Mouse (Mus musculus) CH12.LX (cell line): ENCODE data around the gene Sobp. TPM values are rescaled to one million over a fixed set of nuclear protein-coding genes. Genes with fewer than 3 reads are reported as not detected.

Source experiments
- DNase-seq: peaks from one replicate; pipeline ENCODE4 v3.0.0-alpha.2; 2013; ENCODE audit errors: extremely low read depth
- H3K27ac ChIP-seq: 2 replicates; pipeline ENCODE4 v1.5.1; 2012; ENCODE audit warnings: low read depth, mild to moderate bottlenecking, control low read depth, moderate library complexity; ENCODE audit not compliant: insufficient read depth
- H3K27me3 ChIP-seq: replicated peaks from 2 replicates; pipeline ENCODE3; 2012; ENCODE audit warnings: inconsistent platforms
- H3K36me3 ChIP-seq, 2 experiments: replicated peaks in 1 of 2; 2 replicates each; pipeline versions ENCODE3 to v1.6.1; 2012; ENCODE audit warnings: inconsistent platforms in 1 of 2, low read length in 1 of 2, mild to moderate bottlenecking in 1 of 2, mixed read lengths in 1 of 2, moderate library complexity in 1 of 2; ENCODE audit not compliant: control insufficient read depth in 1 of 2, insufficient read depth in 1 of 2
- H3K4me1 ChIP-seq, 2 experiments: 2 replicates each; pipeline ENCODE4 v1.6.1; 2012; ENCODE audit warnings: inconsistent platforms in 1 of 2, moderate library complexity in 1 of 2; ENCODE audit not compliant: insufficient read depth in 2 of 2, control insufficient read depth in 1 of 2
- H3K4me2 ChIP-seq: 2 replicates; pipeline ENCODE4 v1.6.1; 2012; ENCODE audit warnings: low read depth, mild to moderate bottlenecking, control low read depth; ENCODE audit not compliant: poor library complexity, insufficient read depth, severe bottlenecking
- H3K4me3 ChIP-seq, 3 experiments: fragments of 150-350 bp in 1 of 3; sonication (generic) in 1 of 3; replicated peaks in 1 of 3; 2 replicates each; pipeline versions ENCODE3 to v1.5.1; 2011 to 2012; ENCODE audit warnings: low read depth in 2 of 3, low read length in 2 of 3, mild to moderate bottlenecking in 2 of 3, moderate library complexity in 2 of 3, control low read depth in 1 of 3, improper control_type of control experiment in 1 of 3, inconsistent platforms in 1 of 3, mixed read lengths in 1 of 3; ENCODE audit not compliant: poor library complexity in 1 of 3
- H3K79me2 ChIP-seq: replicated peaks from 2 replicates; pipeline ENCODE4 v1.6.1; 2012; ENCODE audit warnings: mild to moderate bottlenecking, moderate library complexity; ENCODE audit not compliant: control insufficient read depth, poor library complexity, insufficient read depth, severe bottlenecking; ENCODE audit errors: extremely low read depth
- H3K9ac ChIP-seq: 2 replicates; pipeline ENCODE4 v1.6.1; 2012; ENCODE audit warnings: low read depth, mild to moderate bottlenecking, control low read depth, moderate library complexity; ENCODE audit not compliant: insufficient read depth
- H3K9me3 ChIP-seq: replicated peaks from 2 replicates; pipeline ENCODE3; 2012; ENCODE audit warnings: low read length, inconsistent platforms, mixed read lengths
- BHLHE40 ChIP-seq: IDR thresholded peaks from 2 replicates; pipeline ENCODE4 v1.6.1; 2011; ENCODE audit warnings: mild to moderate bottlenecking, low read depth, low read length, improper control_type of control experiment
- CHD1 ChIP-seq: IDR thresholded peaks from 2 replicates; pipeline ENCODE4 v1.6.1; 2012; ENCODE audit warnings: low read depth, low read length, improper control_type of control experiment, inconsistent platforms
- CHD2 ChIP-seq: IDR thresholded peaks from 2 replicates; pipeline ENCODE4 v1.6.1; 2011; ENCODE audit warnings: low read length, improper control_type of control experiment
- CTCF ChIP-seq, 2 experiments: IDR thresholded peaks in 1 of 2; conservative IDR thresholded peaks in 1 of 2; 2 replicates each; pipeline ENCODE4 v1.5.1; 2011 to 2012; ENCODE audit warnings: low read depth in 2 of 2, low read length in 2 of 2, improper control_type of control experiment in 1 of 2, inconsistent platforms in 1 of 2, mild to moderate bottlenecking in 1 of 2, moderate library complexity in 1 of 2
- ELF1 ChIP-seq: IDR thresholded peaks from 2 replicates; pipeline ENCODE4 v1.6.1; 2014; ENCODE audit warnings: low read depth, mild to moderate bottlenecking, inconsistent platforms, low read length, improper control_type of control experiment
- GABPA ChIP-seq: IDR thresholded peaks from 2 replicates; pipeline ENCODE4 v1.6.1; 2012; ENCODE audit warnings: low read depth, low read length, improper control_type of control experiment, inconsistent platforms; ENCODE audit not compliant: insufficient replicate concordance
- IRF4 ChIP-seq: IDR thresholded peaks from 2 replicates; pipeline ENCODE4 v1.6.1; 2014; ENCODE audit warnings: low read depth, mild to moderate bottlenecking, inconsistent platforms, low read length, improper control_type of control experiment
- JUN ChIP-seq: IDR thresholded peaks from 2 replicates; pipeline ENCODE4 v1.6.1; 2011; ENCODE audit warnings: low read depth, mild to moderate bottlenecking, low read length, improper control_type of control experiment, moderate library complexity; ENCODE audit not compliant: insufficient read depth
- MAFK ChIP-seq: IDR thresholded peaks from 2 replicates; pipeline ENCODE4 v1.6.1; 2011; ENCODE audit warnings: low read length, improper control_type of control experiment; ENCODE audit not compliant: insufficient replicate concordance
- MAX ChIP-seq: IDR thresholded peaks from 2 replicates; pipeline ENCODE4 v1.6.1; 2011; ENCODE audit warnings: low read length, improper control_type of control experiment
- MAZ ChIP-seq: IDR thresholded peaks from 2 replicates; pipeline ENCODE4 v1.6.1; 2012; ENCODE audit warnings: low read depth, mild to moderate bottlenecking, inconsistent platforms, low read length, improper control_type of control experiment, moderate library complexity
- MXI1 ChIP-seq: IDR thresholded peaks from 2 replicates; pipeline ENCODE4 v1.6.1; 2011; ENCODE audit warnings: mild to moderate bottlenecking, low read depth, low read length, improper control_type of control experiment
- NELFE ChIP-seq: IDR thresholded peaks from 2 replicates; pipeline ENCODE4 v1.6.1; 2011; ENCODE audit warnings: low read depth, low read length, improper control_type of control experiment
- POLR2A ChIP-seq: IDR thresholded peaks from 2 replicates; pipeline ENCODE4 v1.6.1; 2011; ENCODE audit warnings: low read depth, mild to moderate bottlenecking, improper control_type of control experiment, low read length
- SIN3A ChIP-seq: IDR thresholded peaks from 2 replicates; pipeline ENCODE4 v1.6.1; 2012; ENCODE audit warnings: low read length, improper control_type of control experiment, inconsistent platforms
- SMC3 ChIP-seq: IDR thresholded peaks from 2 replicates; pipeline ENCODE4 v1.6.1; 2011; ENCODE audit warnings: low read depth, low read length, improper control_type of control experiment
- TBP ChIP-seq: conservative IDR thresholded peaks from 2 replicates; pipeline ENCODE4 v1.6.1; 2011; ENCODE audit warnings: low read depth, low read length, improper control_type of control experiment
- USF1 ChIP-seq: IDR thresholded peaks from 2 replicates; pipeline ENCODE4 v1.6.1; 2014; ENCODE audit warnings: low read depth, mild to moderate bottlenecking, inconsistent platforms, low read length, improper control_type of control experiment
- ZC3H11A ChIP-seq: IDR thresholded peaks from 2 replicates; pipeline ENCODE4 v1.6.1; 2012; ENCODE audit warnings: low read depth, mild to moderate bottlenecking, inconsistent platforms, low read length, improper control_type of control experiment
- ZMIZ1 ChIP-seq: IDR thresholded peaks from 2 replicates; pipeline ENCODE4 v1.6.1; 2012; ENCODE audit warnings: low read depth, mild to moderate bottlenecking, inconsistent platforms, low read length, improper control_type of control experiment
- dilution Hi-C: fragments of 300-500 bp; cut with MboI; formaldehyde crosslinking; loops from 2 replicates; pipeline ENCODE4 v1.14.3; 2020; ENCODE audit warnings: low sequenced_read_pairs; ENCODE audit not compliant: extremely low pct_unique_long_range_greater_than_20kb, extremely low pct_ligation_motif_present
- in situ Hi-C: fragments of 300-500 bp; cut with MboI; formaldehyde crosslinking; loops from 3 replicates; pipeline ENCODE4 v1.14.3; 2019; ENCODE audit warnings: low sequenced_read_pairs, low pct_ligation_motif_present, low pct_unique_long_range_greater_than_20kb, mixed read lengths
- polyA plus RNA-seq: library from polyadenylated mRNA; unstranded; fragments of >175 nt; gene quantifications from 2 replicates; pipeline ENCODE4 v1.2.1, GENCODE M21; 2012; ENCODE audit warnings: low read depth; ENCODE audit not compliant: insufficient read length
- total RNA-seq, 2 experiments: library from RNA; depleted of rRNA; stranded (reverse); fragments of 300-350 nt in 1 of 2; fragments of >200 nt in 1 of 2; gene quantifications; 2 replicates each; pipeline ENCODE4 v1.2.3; 2012 to 2014

Sobp gene
- total and polyA plus RNA-seq, 3 experiments, result 0.04 to 0.77 (median 0.08) TPM

DNA sequence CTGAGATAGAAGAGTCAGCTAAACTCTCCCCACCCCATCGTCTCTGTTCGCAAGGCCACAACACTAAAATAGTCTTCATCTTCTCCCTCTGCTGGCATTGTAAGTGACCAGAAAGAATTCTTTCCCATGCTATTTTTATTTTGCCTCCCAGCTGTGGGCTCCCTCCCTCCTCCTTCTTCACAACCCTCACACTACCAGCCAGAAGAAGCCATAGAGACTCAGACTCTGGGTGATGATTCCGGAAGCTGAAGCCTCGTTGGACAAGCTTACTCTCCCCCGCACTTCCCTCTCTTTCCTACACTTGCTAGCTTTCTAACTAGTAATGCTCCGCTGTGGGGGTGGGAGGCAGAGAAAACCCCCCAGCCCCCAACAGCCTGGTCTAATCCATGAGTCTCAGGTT, 103.4 kb downstream of the Sobp start:
- dilution Hi-C loops (no loop called here), in situ Hi-C loops (no loop called here)
- no peaks in the 10 kb centered on the region for H3K4me1 ChIP-seq
- no peak overlapping the region for H3K4me3 ChIP-seq
- no peaks in the 10 kb centered on the region for H3K9me3 ChIP-seq
- H3K36me3 ChIP-seq, result no peaks in the 10 kb centered on the region
- H3K27ac ChIP-seq, result no peak overlapping the region
- no peak for DNase-seq
- no peak overlapping the region for H3K4me2 ChIP-seq
- no peak overlapping the region for H3K9ac ChIP-seq
- TF ChIP-seq BHLHE40 (no peak), ELF1 (no peak), POLR2A (no peak), MAFK (no peak), SMC3 (no peak), CHD1 (no peak), CTCF (conservative IDR thresholded peaks at IDR 0.05 in 1 of 2, IDR thresholded peaks at IDR 0.05 in 1 of 2; ENCODE audit: low read depth in 2 of 2, low read length in 2 of 2) (no peak), TBP (no peak)
- TF ChIP-seq, all 38 proteins: peak for 0
- no peaks in the 10 kb centered on the region for H3K79me2 ChIP-seq
- no peaks in the 10 kb centered on the region for H3K27me3 ChIP-seq

GRCm38 (mm10) chr10:43065331-43065730, 109.0 kb downstream of the Sobp start:
- DNase-seq, result no peak
- Histone ChIP-seq H3K9me3 (no peaks in the 10 kb centered on the region), H3K36me3 (no peaks in the 10 kb centered on the region), H3K27me3 (no peaks in the 10 kb centered on the region), H3K27ac (no peak overlapping the region), H3K4me3 (no peak overlapping the region), H3K4me2 (no peak overlapping the region), H3K9ac (no peak overlapping the region), H3K79me2 (no peaks in the 10 kb centered on the region), H3K4me1 (peaks cover 0 to 2% of the 10 kb centered on the region in 2 experiments; a peak in 1 of 4 replicates)
- no peak for TF ChIP-seq ZC3H11A
- TF ChIP-seq NELFE, result no peak
- no peak for TF ChIP-seq IRF4
- TF ChIP-seq JUN, result no peak
- TF ChIP-seq SMC3, result no peak
- no peak for TF ChIP-seq MAX
- TF ChIP-seq USF1, result no peak
- no peak for TF ChIP-seq MXI1
- TF ChIP-seq ELF1, result no peak
- no peak for TF ChIP-seq TBP
- no peak for TF ChIP-seq GABPA
- TF ChIP-seq MAZ, result no peak
- no peak for TF ChIP-seq ZMIZ1
- no peak for TF ChIP-seq CHD2
- TF ChIP-seq SIN3A, result no peak
- in situ Hi-C loops (no loop called here), dilution Hi-C loops (no loop called here)
